Mouse (Mus musculus) limb, embryonic 14.5 days (tissue): Measurements from ENCODE around the gene 9130230L23Rik. TPM values are rescaled to one million over a fixed set of nuclear protein-coding genes. Genes with fewer than 3 reads are reported as not detected.

ENCODE experiments used
- ATAC-seq: fragments of 200-750 bp; cut with Nextera tagmentation; 2 replicates; pipeline ENCODE4 v1.8.0; 2017; ENCODE audit warnings: low read depth, moderate number of reproducible peaks, moderate TSS enrichment; ENCODE audit not compliant: low FRiP score
- DNase-seq: peaks from one replicate; pipeline ENCODE4 v3.0.0-alpha.2; 2015; ENCODE audit warnings: low spot score
- H3K27ac ChIP-seq: fragments of 300-500 bp; sonication (generic); replicated peaks from 2 replicates; pipeline ENCODE4 v1.5.1; 2014; ENCODE audit warnings: low read depth, mild to moderate bottlenecking, low read length, moderate library complexity, mixed read lengths
- H3K27me3 ChIP-seq: fragments of 300-500 bp; sonication (generic); 2 replicates; pipeline ENCODE4 v1.6.1; 2014; ENCODE audit warnings: low read length, mixed read lengths; ENCODE audit not compliant: control insufficient read depth, insufficient read depth
- H3K36me3 ChIP-seq: fragments of 300-500 bp; sonication (generic); 2 replicates; pipeline ENCODE4 v1.6.1; 2014; ENCODE audit warnings: mild to moderate bottlenecking, low read length, moderate library complexity, mixed read lengths; ENCODE audit not compliant: control insufficient read depth, insufficient read depth
- H3K4me1 ChIP-seq: fragments of 300-500 bp; sonication (generic); 2 replicates; pipeline ENCODE4 v1.6.1; 2014; ENCODE audit warnings: antibody characterized with exemption, low read length, mixed read lengths; ENCODE audit not compliant: control insufficient read depth, insufficient read depth
- H3K4me2 ChIP-seq: fragments of 300-500 bp; sonication (generic); replicated peaks from 2 replicates; pipeline ENCODE4 v1.6.1; 2014; ENCODE audit warnings: low read depth, mild to moderate bottlenecking, low read length, moderate library complexity; ENCODE audit not compliant: severe bottlenecking
- H3K4me3 ChIP-seq: fragments of 300-500 bp; sonication (generic); replicated peaks from 2 replicates; pipeline ENCODE4 v1.5.1; 2014; ENCODE audit warnings: low read length
- H3K9ac ChIP-seq: fragments of 300-500 bp; sonication (generic); 2 replicates; pipeline ENCODE4 v1.6.1; 2014; ENCODE audit warnings: mild to moderate bottlenecking, low read depth, low read length, moderate library complexity; ENCODE audit not compliant: severe bottlenecking
- H3K9me3 ChIP-seq: fragments of 300-500 bp; sonication (generic); 2 replicates; pipeline ENCODE4 v1.6.1; 2016; ENCODE audit warnings: low read length; ENCODE audit not compliant: control insufficient read depth
- POLR2A ChIP-seq: fragments of 200-500 bp; IDR thresholded peaks from 2 replicates; pipeline ENCODE4 v1.8.0; 2012; ENCODE audit warnings: inconsistent platforms, mild to moderate bottlenecking, moderate library complexity, borderline replicate concordance; ENCODE audit not compliant: insufficient read depth, insufficient read length; ENCODE audit errors: extremely low read depth
- WGBS: fragments of 180-500 bp; shearing (Covaris S2); extraction: QIAGEN DNeasy Blood & Tissue Kit; methylation state at CpG from one replicate; pipeline ENCODE4 v1.1.7; 2014; 5-methylcytosine and 5-hydroxymethylcytosine counted together
- polyA plus RNA-seq, 2 experiments: library from polyadenylated mRNA; depleted of rRNA in 1 of 2; stranded (reverse) in 1 of 2; unstranded in 1 of 2; fragments of >200 nt; fragmentation: Nextera tagmentation in 1 of 2; extraction: Ambion mirVana in 1 of 2; gene quantifications; 2 replicates each; pipeline versions ENCODE4 v1.2.1 to v1.2.3; 2012 to 2014

9130230L23Rik gene
- polyA plus RNA-seq (2012; rRNA removed) (0.04 TPM in 1 of 2 replicates, not detected in the other), polyA plus RNA-seq (2014; fragmentation: Nextera tagmentation; extraction: Ambion mirVana) (not detected in 2 replicates)

DNA sequence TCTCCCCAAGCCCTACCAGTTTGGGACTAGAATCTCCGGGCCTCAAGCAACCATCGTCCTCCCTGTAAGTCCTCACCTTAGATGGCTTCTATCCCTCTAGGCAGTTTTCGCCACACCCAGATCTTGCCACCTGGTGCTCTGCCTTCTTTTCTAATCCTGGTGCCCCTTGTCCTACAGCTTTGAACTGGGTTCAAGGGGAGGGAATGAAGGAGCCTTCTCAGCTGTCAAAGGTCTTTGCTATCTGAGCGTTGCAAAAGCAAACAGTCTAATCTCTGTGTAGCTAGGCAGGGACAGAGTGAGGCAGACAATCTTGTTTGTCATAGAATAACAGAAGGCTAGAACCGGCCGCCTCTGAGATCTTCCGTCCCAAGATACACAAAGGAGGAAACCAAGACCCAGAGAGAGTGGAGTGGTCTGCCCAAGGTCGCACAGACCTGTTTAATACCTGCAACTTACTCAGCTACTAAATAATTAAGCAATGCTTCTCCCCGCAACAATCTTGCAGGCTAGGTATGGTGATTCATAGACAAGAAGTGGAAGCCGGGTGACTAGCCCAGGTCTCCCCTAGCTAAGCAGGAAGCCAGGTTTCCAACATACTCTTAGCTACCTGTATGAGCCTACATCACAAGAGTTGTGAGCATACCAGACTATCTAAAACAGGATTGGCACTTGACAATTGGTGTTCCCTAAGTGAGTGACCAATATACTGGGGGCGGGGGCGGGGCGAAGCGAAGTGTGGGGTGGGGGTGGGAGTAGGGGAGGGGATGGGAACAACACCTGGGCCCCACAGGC lies at the start of gene 9130230L23Rik:
TSS of gene 9130230L23Rik (minus strand) at position 152 of the 792 bp plus-strand sequence.
- no peak for DNase-seq
- no peaks in the 10 kb centered on the region for H3K9me3 ChIP-seq
- 76% methylated on average over 14 of the region's 14 CpGs for WGBS
- H3K36me3 ChIP-seq, result no peaks in the 10 kb centered on the region
- H3K27me3 ChIP-seq, result no peaks in the 10 kb centered on the region
- no peak within 1 kb of the TSS for H3K4me2 ChIP-seq
- no peak within 1 kb of the TSS for H3K9ac ChIP-seq
- H3K4me3 ChIP-seq, result no peak within 1 kb of the TSS
- no peak for TF ChIP-seq POLR2A
- no peak within 1 kb of the TSS for H3K27ac ChIP-seq
- H3K4me1 ChIP-seq, result 0 out of 2 replicates have a peak, but pooled peaks cover 15% of the 10 kb centered on the region
- no peak for ATAC-seq

DNA sequence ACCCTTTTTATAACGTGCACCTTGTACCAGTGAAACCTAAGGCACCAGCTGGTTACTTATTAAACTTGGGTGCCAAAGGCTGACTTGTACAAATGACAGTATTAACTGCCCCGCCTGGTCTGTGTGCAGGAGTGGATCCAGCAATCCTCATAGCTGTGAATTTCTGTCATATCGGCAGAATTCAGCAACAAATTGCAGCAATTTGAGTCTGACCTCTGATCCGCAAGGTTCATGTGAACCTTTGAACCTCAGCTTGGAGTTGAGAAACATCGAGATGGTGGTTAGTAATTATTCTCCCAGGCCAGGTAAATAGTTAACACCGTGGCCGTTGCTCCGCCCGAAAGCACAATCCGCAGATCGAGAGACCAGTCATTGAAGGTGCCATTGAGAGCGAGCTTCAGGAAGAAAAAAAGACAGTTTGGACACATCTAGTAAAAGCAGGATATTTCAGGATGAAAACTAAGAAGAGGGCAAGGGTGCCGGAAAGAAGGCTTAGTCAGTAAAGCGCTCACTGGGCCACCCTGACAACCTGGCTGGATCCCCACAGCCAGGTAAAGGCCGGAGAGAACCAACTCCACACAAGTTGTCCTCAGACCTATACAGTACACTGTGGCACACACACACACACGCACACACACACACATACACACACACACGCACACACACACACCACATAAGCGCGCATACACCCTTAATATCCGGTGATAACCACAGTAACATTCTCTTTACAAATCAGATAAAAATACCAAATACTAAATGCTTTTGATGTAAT lies 48.9 kb upstream of the 9130230L23Rik start:
- no peak overlapping the region for H3K4me2 ChIP-seq
- H3K36me3 ChIP-seq, result no peaks in the 10 kb centered on the region
- H3K4me1 ChIP-seq, result no peaks in the 10 kb centered on the region
- no peak overlapping the region for H3K4me3 ChIP-seq
- 83% methylated on average over 20 of the region's 20 CpGs for WGBS
- DNase-seq (no peak), ATAC-seq (no peak)
- no peak overlapping the region for H3K27ac ChIP-seq
- no peaks in the 10 kb centered on the region for H3K27me3 ChIP-seq
- TF ChIP-seq POLR2A, result no peak
- H3K9ac ChIP-seq, result no peak overlapping the region
- H3K9me3 ChIP-seq, result no peaks in the 10 kb centered on the region

GRCm38 (mm10) chr5:66050841-66051240 lies 46.8 kb upstream of the 9130230L23Rik start:
- no peak overlapping the region for H3K4me2 ChIP-seq
- no peaks in the 10 kb centered on the region for H3K36me3 ChIP-seq
- WGBS, result 60% methylated on average over 5 of the region's 5 CpGs
- H3K27me3 ChIP-seq, result no peaks in the 10 kb centered on the region
- DNase-seq (no peak), ATAC-seq (no peak)
- H3K4me3 ChIP-seq, result no peak overlapping the region
- no peaks in the 10 kb centered on the region for H3K4me1 ChIP-seq
- H3K9me3 ChIP-seq, result no peaks in the 10 kb centered on the region
- TF ChIP-seq POLR2A, result no peak
- no peak overlapping the region for H3K9ac ChIP-seq
- H3K27ac ChIP-seq, result no peak overlapping the region

- H3K27ac ChIP-seq, result no peak overlapping the region
- H3K4me2 ChIP-seq, result no peak overlapping the region
- no peaks in the 10 kb centered on the region for H3K36me3 ChIP-seq
- WGBS, result 79% methylated on average over 3 of the region's 3 CpGs
- no peak overlapping the region for H3K4me3 ChIP-seq
- H3K9me3 ChIP-seq, result no peaks in the 10 kb centered on the region
- H3K27me3 ChIP-seq, result no peaks in the 10 kb centered on the region
- no peak for TF ChIP-seq POLR2A
- ATAC-seq (no peak), DNase-seq (no peak)
- H3K9ac ChIP-seq, result no peak overlapping the region
- H3K4me1 ChIP-seq, result no peaks in the 10 kb centered on the region
Observed at GRCm38 (mm10) chr5:66046356-66046755, 42.3 kb upstream of the 9130230L23Rik start.

DNA sequence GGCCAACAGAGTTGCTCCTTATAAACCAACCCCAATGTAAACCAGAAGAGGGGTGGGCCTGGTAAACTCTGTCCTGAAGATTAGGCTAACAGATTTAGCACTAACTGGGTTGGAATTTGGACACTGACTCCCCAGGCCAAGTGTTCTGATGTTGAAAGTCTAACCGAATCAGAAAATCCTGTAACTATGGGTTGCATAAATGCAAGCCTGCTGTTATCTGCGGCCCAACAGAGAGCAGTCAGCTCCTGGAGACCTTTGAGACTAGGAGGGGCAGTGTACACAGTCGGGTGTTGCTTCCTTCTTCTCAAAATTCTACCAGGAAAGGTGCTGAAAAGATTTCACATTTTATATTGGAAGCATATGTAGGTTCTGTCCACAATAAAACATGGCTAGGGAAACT lies 39.8 kb upstream of the 9130230L23Rik start:
- H3K36me3 ChIP-seq, result no peaks in the 10 kb centered on the region
- DNase-seq (no peak), ATAC-seq (no peak)
- no peak for TF ChIP-seq POLR2A
- no peak overlapping the region for H3K27ac ChIP-seq
- H3K4me2 ChIP-seq, result no peak overlapping the region
- WGBS, result 65% methylated on average over 3 of the region's 3 CpGs
- H3K9ac ChIP-seq, result no peak overlapping the region
- no peaks in the 10 kb centered on the region for H3K27me3 ChIP-seq
- H3K4me3 ChIP-seq, result no peak overlapping the region
- H3K9me3 ChIP-seq, result no peaks in the 10 kb centered on the region
- H3K4me1 ChIP-seq, result no peaks in the 10 kb centered on the region
